Mouse (Mus musculus) embryo, embryonic 11.5 days (tissue): ENCODE data around the gene Tox4.
"Not testable (repeated sequence)": the region's sequence is repeated elsewhere in the genome, so short reads cannot be mapped to it uniquely, and the experiment has no call there.

Experiments
- DNase-seq: peaks from one replicate; pipeline ENCODE4 v3.0.0-alpha.2; 2012; ENCODE audit warnings: low read depth, low spot score

Tox4 gene

DNA sequence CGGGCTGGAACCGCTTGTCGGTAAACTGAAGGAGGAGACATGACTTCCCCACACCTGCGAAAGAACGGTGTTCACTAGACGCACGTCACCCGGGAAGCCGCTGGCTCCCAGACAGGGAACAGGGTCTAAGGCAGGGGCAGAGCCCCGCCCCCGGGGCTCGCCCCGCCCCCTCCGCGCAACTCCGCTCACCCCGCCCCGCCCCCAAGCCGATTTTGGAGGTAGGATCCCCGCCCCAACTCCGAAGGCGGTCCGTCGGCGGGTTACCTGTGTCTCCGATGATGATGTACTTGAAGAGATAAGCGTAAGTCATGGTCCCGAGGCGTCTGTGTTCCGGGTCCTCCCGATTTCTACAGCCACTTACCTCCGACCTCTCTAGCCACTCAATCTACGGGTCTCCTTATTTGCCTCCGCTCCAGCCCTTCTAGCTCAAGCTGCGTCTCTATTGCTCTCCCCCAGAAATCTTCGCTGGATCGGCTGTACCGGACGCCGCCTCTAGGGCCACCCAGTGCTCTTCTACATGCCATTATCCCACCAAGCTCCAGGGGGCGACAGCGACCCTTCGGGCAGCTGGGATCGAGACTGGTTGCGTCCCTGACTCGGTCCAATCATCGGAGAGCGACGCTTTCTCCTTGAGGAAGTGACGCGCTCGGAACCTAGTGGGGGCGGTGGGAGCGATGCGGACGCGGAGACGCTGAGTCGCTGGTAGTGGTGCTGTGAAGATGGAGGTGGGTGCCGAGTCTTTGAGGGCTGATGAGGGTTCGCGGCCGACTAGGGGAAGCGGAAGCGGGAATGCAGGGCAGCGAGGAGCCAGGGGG, at the start of gene Tox4, which contains the start of gene Rab2b:
Gene Tox4 (plus strand): TSS at position 215 of the 815 bp plus-strand sequence.
Gene Rab2b (minus strand): TSS at position 614 of the 815 bp plus-strand sequence.
- peak; percentile 98 for DNase-seq

DNA sequence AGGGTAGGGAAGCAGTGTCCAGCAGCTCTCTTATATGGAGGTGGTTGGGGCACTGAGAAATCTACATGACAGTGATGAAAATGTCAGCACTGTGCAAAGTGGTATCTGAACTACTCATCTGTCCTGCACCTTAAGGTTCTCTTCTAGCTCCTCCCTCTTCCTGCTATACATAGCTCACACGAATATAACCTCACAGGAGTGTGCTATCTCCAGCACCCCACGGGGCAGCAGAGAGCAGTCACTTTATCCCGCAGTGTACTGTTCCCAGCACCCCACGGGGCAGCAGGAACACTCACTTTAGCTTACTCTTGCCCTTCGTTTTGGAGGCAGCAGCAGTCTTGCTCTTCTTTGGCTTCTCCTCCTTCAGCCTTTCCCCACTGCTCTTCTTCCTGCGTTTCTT, 46.7 kb upstream of the Tox4 start:
- DNase-seq, result no peak

DNA sequence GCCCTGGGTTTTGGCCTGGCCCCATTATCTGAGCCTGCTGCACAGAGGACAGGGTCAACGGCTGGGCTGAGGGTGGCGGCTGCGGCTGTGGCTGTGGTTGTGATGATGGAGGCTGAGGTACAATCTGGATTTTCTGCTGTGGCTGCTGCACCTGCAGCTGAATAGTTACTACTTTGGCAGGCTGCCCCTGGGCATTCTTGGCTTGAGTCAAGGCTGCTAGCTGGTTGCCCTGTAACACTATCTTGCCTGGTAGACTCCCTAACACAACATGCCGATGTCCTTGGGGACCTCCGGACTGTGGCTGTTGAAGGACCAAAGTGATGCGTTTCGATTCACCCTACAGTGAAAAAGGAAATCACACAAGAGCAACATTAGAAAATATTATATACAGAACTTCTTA, 43.8 kb upstream of the Tox4 start:
- no peak for DNase-seq

DNA sequence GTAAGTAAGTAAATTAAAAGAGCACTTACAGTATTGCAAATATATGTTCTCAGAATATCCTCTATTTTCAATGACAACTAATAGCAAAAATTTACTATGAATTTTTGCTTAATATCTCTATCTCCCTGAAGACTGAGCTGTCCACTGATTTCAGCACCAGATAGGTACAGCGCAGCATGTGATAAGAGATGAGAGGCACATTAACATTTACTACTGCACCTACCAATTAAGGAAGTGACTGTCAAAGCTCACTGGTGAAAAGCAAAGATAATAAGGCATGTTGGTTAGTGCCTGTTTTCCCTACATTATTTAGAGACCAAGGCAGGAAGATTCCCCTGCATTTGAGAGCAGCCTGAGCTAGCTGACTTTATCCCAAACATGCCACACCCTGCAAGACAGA, 42.7 kb upstream of the Tox4 start:
- no peak for DNase-seq

DNA sequence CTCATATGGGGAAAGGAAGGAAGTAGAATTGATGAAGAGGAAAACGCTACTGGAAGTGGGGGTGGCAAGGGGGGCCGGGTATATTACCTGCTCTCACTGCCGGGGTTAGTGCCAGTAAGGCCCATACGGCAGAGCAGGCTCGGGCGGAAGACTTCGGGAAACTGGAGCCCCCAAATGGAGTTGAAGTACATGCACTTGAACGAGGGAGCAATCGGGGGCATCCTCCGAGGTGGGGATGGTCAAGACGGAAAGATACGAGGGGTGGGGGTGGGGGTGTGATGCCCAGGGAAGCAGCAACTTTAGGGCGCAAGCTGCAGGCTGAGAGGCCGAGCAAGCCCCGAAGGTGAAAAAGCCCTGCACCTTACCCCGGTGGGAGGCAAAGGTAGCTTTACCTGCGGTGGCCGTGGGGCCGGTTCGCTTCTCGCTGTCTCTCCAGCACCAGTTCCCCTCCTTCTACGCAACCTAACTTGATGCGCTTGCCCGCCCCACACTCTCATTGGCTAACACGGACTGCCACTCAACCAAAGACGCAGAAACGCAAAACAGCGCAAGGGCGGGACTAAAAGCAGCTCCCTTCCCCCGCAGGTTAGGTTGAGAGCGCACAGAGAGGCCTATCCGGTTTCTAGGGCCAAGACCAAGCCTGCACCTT, 34.8 kb upstream of the Tox4 start:
- peak; percentile 98 for DNase-seq

DNA sequence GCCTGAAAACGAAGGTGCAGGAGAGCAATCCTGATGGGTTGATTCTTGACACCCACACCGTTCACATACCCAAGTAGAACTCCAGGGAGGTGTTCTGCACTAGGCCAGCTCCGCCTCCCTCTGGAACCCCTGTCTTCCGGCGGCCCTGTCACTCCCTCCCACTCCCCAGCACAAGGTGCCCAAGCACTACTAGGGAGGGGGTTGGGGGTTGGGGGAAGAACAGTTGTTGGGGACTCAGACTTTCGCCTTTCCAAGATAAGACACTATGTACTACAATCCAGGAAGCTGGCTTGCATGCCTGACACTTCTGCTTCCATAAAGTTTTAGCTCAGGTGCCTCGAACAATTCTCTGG, 34.3 kb upstream of the Tox4 start:
- no peak for DNase-seq

DNA sequence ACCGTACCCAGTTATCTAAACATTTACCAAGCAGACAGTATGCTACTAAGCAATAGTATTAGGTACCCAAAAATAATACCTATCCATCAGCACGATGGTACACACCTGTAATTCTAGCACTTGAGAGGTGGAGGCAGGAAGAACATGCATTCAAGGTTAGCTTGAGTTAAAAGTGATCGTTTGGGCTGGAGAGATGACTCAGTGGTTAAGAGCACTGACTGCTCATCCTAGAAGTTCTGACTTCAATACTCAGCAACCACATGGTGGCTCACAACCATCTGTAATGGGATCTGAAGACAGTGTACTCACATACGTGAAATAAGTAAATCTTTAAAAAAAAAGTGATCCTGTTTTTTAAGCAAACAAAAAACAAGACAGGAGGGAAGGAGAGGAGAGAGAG, 32.8 kb upstream of the Tox4 start:
- DNase-seq, result no peak

DNA sequence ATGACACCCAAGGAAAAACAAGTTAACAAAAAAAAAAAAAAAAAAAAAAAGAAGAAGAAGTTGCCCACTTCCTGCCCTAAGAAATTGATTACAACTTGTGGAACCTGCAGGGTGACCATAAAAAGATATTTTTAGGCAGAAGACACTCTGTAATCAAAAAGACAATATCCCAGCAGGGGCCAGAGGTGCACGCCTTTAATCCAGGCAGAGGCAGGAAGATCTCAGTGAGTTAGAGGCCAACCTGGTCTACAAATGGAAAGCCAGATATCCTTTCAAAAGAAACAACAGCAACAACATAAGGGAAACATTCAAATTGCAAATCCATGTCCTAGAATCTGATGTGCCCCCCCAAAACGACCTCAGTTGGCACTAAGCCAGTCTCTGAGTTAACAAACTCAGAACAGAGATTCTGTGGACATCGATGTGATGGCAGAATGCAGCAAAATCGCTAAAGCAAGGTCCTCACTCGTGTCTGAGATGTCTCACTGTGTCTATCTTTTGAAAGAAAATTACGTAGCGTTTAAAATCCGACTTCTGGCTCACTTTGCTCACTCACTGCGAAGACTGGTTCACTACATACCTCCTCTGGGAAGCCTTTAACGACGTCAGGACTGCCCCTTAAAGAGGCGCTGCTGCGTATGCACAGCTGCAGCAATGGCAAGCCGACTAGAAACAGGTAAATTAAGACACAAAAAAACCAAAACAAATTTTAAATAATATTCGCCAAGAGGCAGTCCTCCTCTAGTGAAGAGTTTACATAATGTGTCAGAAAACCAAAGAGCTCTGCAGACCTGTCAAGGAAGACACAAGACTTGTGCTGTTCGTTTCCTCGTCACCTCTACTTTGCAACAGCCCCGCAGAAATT, 22.4 kb upstream of the Tox4 start:
- no peak for DNase-seq

DNA sequence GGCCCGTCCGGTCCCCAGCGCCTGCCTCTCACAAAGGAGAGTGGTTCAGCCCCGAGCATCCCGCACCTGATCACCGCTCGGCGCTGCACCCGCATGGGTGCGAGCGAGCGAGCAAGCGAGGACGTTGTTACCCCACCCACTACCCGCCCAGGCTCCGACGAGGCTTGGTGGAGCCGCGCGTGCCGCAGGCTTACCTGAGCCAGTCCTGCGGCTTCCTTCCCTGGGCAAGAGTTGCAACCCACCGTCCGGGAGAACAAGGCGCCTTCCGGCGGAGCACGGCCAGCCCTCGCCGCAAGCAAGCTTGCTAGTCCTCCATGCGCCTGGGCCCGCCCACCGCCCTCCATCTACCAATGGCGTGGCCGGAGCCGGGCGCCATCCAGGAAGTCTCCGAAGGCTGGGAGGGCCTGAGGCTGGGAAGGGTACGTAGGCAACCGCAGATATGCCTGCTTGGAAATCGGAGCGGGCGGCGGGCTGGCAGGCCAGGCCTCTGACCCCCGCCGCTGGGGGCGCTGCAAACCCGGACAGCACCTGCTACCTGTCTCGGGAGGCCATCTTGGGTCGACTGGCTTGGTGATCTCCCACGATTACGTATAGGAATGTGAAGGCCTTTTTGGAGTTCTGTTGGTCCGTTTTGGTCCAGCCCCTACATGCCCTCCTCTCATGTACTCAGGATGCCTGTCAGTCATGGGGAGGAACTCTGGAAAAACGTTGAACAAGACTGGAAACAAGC, 21.3 kb upstream of the Tox4 start, which contains the start of gene Chd8:
Gene Chd8 (minus strand): TSS at position 297 of the 730 bp plus-strand sequence.
- DNase-seq, result peak; percentile 95

DNA sequence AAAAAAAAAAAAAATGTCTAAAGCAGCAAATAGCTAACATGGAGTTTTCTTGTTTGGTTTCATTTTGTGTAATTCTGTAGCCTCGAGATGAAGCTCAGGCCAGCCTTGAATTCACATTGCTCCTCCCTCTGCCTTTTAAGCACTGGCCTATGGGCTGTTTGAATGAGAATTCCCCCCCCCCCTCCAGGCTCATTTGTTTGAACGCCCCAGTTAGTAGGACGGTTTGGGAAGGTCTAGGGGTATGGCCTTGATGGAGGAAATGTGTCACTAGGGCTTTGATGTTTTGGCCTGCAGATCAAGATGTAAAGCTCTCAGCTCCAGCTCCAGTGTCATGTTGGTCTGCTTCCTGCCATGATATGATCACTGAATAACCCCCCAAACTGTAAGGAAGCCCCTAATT, 6.2 kb upstream of the Tox4 start:
- DNase-seq, result no peak

DNA sequence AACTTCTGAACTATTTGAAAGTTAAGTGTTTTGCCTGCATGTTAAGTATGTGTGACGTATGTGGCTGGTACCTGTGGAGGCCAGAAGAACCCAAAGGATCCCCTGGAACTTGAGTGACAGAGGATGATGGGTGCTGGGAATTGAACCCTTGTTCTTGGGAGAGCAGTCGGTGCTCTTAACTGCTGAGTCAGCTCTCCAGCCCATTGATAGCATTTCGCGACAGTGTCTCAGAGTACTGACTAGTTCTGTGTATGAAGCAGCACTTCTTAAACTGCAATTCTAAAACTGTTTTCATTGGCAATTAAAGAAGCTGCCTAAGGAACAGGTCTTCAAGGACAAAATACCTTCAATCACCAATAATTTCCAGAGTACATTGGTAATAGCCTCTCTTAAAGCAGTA, 1.7 kb upstream of the Tox4 start:
- no peak for DNase-seq

DNA sequence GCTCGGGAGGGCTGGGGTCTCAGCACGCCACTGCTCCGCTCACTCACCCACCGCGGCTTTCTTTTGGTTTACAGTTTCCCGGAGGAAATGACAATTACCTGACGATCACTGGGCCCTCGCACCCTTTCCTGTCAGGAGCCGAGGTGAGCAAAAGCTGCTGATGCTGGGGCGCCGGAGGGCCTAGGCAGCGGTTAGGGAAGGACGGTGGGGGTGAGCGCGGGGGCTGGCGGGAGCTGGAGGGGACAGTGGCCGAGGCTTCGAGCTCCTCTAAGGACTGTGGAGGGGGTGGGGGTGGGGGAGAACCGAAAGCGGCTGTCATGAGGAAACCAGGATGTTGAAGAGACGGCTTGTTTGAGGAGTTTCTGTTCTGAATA, 788 bp downstream of the Tox4 start:
- DNase-seq, result no peak

DNA sequence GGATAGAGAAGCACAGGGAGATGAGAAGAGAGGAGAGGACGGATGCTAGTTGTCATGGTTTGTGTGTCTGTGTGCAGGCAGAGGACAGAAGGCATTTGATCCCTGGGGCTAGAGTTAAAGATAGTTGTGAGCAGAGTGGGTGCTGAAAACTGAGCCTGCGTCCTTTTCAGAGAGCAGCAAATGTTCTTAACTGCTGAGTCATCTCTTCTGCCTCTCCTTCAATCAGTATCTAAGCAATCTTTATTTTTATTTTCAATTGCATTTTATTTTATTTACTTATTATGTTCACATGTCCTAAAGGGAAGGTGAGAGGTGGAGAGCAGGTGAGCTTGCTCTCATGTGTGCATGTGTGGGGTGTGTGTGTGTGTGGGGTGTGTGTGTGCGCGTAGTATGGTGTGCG, 4.7 kb downstream of the Tox4 start:
- DNase-seq, result no peak

DNA sequence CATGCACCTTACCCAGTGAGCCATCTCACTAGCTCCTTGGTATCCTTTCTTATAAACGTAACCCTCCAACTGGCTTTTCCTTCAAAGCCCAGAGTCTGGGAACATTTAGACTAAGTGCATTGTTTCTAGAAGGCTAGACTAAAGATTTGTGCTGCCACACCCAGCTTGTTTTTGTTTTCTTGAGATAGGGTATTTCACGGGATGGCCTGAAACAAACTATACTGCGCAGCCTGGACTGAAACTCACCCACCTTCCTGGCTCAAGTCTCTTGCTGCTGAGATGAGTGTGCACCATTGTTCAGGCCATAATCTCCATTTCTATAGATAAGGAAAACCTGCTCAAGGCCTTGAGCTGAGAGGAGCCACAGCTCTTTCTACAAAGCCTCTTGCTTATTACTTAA, 5.2 kb downstream of the Tox4 start:
- DNase-seq, result no peak

DNA sequence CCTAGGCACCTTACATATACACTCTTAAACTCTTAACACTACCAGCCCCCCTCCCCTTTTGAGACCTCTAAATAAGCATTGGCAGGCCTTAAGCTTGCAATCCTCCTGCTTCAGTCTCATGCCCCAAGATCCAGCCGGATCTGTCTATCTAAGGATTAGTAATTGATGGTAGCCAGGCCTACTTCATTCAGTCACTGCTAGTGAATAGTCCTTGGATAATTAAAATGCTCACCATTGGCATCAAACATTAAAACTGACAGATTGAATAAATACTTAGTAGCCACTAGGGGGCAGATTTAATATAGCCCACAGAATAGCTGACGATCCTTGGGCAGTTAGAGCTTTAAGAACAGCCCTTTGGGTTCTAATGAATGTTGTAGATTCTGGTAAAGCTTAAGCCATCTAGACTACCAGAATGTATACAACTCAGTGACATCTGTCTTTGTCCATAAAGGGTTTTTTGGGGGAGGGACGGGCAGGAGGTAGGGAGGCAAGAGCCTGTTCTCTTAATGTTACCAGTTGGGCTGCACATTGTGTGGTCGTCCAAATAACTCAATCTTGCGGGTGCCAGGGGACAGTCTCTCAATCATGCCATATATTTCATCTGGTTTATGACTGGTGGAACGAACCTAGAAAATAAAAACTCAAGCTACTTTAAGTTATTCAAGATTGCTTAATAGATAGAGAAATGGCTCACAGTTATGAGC, 16.8 kb downstream of the Tox4 start:
- DNase-seq, result no peak

DNA sequence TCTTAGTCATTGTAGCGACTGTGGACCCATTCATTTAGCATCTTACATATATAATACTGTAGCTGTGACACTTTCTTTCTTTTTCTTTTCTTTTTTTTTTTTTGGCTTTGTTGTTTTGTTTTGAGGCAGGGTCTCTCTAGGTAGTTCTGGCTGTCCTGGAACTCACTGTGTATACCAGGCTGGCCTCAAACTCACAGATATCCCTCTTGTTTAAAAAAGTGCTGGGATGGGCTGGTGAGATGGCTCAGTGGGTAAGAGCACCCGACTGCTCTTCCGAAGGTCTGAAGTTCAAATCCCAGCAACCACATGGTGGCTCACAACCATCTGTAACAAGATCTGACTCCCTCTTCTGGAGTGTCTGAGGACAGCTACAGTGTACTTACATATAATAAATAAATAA, 24.6 kb downstream of the Tox4 start:
- not testable (repeated sequence) for DNase-seq

DNA sequence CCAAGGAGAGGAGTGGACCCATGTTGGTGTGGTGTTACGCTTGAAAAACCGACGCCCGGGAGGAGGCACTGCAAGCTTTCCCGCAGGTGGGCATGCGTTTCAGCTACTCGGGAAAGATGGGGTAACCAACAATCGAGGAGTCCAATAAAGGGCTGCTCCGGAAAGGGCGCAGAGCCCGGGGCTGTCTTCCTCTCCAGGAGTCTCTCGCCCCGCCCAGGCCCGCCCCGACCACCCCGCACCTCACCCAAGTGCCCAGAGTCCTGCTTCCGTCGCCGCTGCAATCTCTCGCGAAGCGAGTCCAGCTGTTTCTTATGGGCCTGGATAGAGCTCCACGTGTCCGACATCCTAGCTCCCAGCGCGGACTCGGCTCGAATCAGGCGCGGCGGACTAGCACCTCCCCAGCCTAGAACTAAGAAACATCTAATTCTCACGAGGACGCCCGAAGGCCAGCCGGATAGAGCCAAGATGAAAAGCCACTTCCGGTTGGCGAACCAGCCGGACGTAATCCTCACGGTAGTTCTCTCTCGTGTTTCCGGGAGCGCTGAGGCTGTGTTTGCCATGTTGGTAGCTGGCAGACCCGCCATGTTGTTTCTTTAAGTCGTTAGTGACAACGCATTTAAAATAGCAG, 25.8 kb downstream of the Tox4 start, which contains the start of gene Mettl3:
Gene Mettl3 (minus strand): TSS at position 485 of the 628 bp plus-strand sequence.
- peak; percentile 87 for DNase-seq

DNA sequence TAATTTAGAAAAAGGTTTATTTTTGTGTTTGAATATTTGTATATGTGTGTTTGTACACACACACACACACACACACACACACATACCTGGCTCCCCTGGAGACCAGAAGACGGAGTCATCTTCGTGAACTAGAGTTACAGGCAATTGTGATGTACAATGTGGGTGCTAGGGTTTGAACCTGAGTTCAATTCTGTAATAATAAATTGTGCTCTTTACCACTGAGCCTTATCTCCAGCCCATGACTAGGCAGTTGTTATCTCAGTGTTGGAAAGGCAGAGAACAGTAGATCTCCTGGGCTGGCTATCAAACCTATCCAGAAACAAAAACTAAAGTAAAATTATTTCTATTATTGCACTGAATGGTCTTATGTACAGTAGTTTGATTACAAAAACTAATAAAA, 27.2 kb downstream of the Tox4 start:
- no peak for DNase-seq

DNA sequence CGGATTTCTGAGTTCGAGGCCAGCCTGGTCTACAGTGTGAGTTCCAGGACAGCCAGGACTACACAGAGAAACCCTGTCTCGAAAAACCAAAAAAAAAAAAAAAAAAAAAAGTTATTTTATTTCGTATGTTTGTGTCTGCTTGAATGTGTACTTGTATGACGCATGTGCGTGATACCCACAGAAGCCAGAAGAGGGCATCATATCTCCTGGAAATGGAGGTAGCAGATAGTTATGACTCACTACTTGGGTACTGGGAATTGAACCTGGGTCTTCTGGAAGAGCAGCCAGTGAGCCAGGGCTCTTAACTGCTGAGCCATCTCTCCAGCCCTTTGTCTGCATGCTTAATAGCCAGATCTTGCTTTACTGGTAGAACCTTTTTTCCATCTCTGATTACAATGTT, 31.4 kb downstream of the Tox4 start:
- not testable (repeated sequence) for DNase-seq

DNA sequence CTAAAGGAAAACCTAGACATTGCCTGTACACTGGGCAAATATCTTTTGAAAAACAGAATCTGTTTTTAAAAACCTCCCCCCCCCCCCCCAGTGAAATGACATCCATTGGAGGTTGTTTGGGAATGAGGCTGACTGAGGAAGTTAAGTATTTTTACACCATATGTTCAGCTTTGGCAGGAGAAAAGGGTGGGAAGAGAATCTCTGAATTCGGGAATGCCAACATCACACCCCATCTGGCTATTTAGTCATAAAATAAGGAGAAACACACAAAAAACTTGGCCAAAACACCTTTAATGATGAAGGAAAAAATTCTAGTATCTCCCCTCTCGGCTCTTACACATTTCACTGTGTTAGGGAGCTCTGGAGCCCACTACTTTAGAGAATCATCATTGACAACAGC, 32.0 kb downstream of the Tox4 start:
- no peak for DNase-seq
